Mouse (Mus musculus) small intestine, adult 2 months (tissue): Measurements from ENCODE around the gene Dynlt1c.
"Not testable (repeated sequence)": the region's sequence is repeated elsewhere in the genome, so short reads cannot be mapped to it uniquely, and the experiment has no call there.

ENCODE experiments used
- CTCF ChIP-seq: fragments of 200-500 bp; IDR thresholded peaks from 2 replicates; pipeline ENCODE4 v1.5.1; 2012; ENCODE audit warnings: low read depth, mild to moderate bottlenecking, control low read depth, inconsistent platforms, low read length, moderate library complexity, mixed read lengths; ENCODE audit not compliant: insufficient replicate concordance, insufficient read length; ENCODE audit errors: extremely low read depth
- POLR2A ChIP-seq: fragments of 200-500 bp; IDR thresholded peaks from 2 replicates; pipeline ENCODE4 v1.6.1; 2012; ENCODE audit warnings: low read depth, mild to moderate bottlenecking, control low read depth, inconsistent platforms, low read length, moderate library complexity

GRCm38 (mm10) chr17:6602205-6602604 lies 734 bp downstream of the Dynlt1c start:
- TF ChIP-seq POLR2A, CTCF: not testable (repeated sequence)
